Mouse (Mus musculus) bone marrow macrophage, adult 2 months (primary cell): ENCODE data around the gene Spaca7.

Source experiments
- CTCF ChIP-seq: IDR thresholded peaks from 2 replicates; pipeline ENCODE4 v1.5.1; 2012; ENCODE audit warnings: low read depth, mild to moderate bottlenecking, low read length, moderate library complexity
- POLR2A ChIP-seq: IDR thresholded peaks from 2 replicates; pipeline ENCODE4 v1.6.1; 2012; ENCODE audit warnings: mild to moderate bottlenecking, low read depth, low read length, borderline replicate concordance

DNA sequence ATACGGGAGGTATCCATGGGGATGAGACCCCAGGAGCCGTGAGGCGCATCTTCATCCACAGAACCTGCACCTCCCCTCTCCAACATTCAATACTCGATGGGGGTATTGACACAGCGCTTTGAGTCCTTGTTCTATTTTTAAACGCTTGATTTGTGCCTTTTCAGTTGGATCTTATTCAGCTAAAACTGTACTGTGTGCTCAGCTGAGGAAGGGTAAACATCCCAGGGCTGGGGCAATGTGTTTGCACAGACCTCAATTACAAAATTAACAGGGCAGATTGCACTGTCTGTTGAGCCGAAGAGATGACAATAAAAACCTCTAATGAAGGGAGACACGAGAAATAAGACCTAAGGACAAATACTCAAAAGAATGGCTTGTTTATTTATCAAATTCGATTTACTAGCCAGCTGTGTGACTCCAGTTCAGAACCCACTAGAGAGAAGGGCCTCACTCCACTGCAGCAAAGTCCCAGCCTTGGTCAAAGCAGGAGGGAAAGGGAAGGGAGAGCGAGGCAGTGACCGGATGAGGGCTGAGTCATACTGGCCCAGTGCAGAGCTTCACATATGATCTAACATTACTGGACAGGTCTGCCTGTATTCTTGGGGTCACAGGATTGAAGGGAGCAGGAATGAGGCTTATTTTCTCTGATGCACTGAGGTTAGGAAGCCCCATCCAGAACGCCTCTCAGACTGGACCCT lies 37.1 kb downstream of the Spaca7 start:
- TF ChIP-seq CTCF (no peak), POLR2A (no peak)
